Mouse (Mus musculus) limb, embryonic 11.5 days (tissue): Measurements from ENCODE around the gene Serpina16. TPM values are rescaled to one million over a fixed set of nuclear protein-coding genes. Genes with fewer than 3 reads are reported as not detected.
"Not testable (repeated sequence)": the region's sequence is repeated elsewhere in the genome, so short reads cannot be mapped to it uniquely, and the experiment has no call there.

Experiments used
- ATAC-seq: fragments of 200-750 bp; cut with Nextera tagmentation; 2 replicates; pipeline ENCODE4 v1.8.0; 2017; ENCODE audit warnings: low read depth; ENCODE audit not compliant: insufficient number of reproducible peaks, low FRiP score, low TSS enrichment
- DNase-seq: peaks from one replicate; pipeline ENCODE4 v3.0.0-alpha.2; 2015; ENCODE audit warnings: low spot score
- H3K27ac ChIP-seq: fragments of 300-500 bp; sonication (generic); replicated peaks from 2 replicates; pipeline ENCODE4 v1.5.1; 2014; ENCODE audit warnings: low read depth, mild to moderate bottlenecking, low read length
- H3K27me3 ChIP-seq: fragments of 300-500 bp; sonication (generic); 2 replicates; pipeline ENCODE4 v1.6.1; 2014; ENCODE audit warnings: mild to moderate bottlenecking, low read length, mixed read lengths; ENCODE audit not compliant: control insufficient read depth, insufficient read depth
- H3K36me3 ChIP-seq: fragments of 300-500 bp; sonication (generic); 2 replicates; pipeline ENCODE4 v1.6.1; 2014; ENCODE audit warnings: mild to moderate bottlenecking, low read length, moderate library complexity, mixed read lengths; ENCODE audit not compliant: control insufficient read depth, insufficient read depth
- H3K4me1 ChIP-seq: fragments of 300-500 bp; sonication (generic); 2 replicates; pipeline ENCODE4 v1.6.1; 2014; ENCODE audit warnings: low read length, mixed read lengths; ENCODE audit not compliant: control insufficient read depth, insufficient read depth
- H3K4me2 ChIP-seq: fragments of 300-500 bp; sonication (generic); 2 replicates; pipeline ENCODE4 v1.6.1; 2014; ENCODE audit warnings: low read depth, mild to moderate bottlenecking, moderate library complexity; ENCODE audit not compliant: severe bottlenecking
- H3K4me3 ChIP-seq: fragments of 300-500 bp; sonication (generic); 2 replicates; pipeline ENCODE4 v1.5.1; 2014; ENCODE audit warnings: low read depth, low read length
- H3K9ac ChIP-seq: fragments of 300-500 bp; sonication (generic); 2 replicates; pipeline ENCODE4 v1.6.1; 2014; ENCODE audit warnings: mild to moderate bottlenecking, low read length
- H3K9me3 ChIP-seq: fragments of 300-500 bp; sonication (generic); 2 replicates; pipeline ENCODE4 v1.6.1; 2016; ENCODE audit warnings: low read length; ENCODE audit not compliant: control insufficient read depth
- WGBS: fragments of 180-500 bp; shearing (Covaris S2); extraction: QIAGEN DNeasy Blood & Tissue Kit; methylation state at CpG from one replicate; pipeline ENCODE4 v1.1.7; 2014; 5-methylcytosine and 5-hydroxymethylcytosine counted together
- polyA plus RNA-seq: library from polyadenylated mRNA; unstranded; fragments of >200 nt; fragmentation: Nextera tagmentation; extraction: Ambion mirVana; gene quantifications from 2 replicates; pipeline ENCODE4 v1.2.1, GENCODE M21; 2014

Gene Serpina16
- polyA plus RNA-seq, 1 experiment from 2014 or later, result not detected

- ATAC-seq (no peak), DNase-seq (no peak)
- Histone ChIP-seq H3K36me3 (no peaks in the 10 kb centered on the region), H3K27me3 (no peaks in the 10 kb centered on the region), H3K4me1 (no peaks in the 10 kb centered on the region), H3K9ac (no peak overlapping the region), H3K4me3 (no peak overlapping the region), H3K9me3 (0 out of 2 replicates have a peak, but pooled peaks cover 4% of the 10 kb centered on the region), H3K27ac (no peak overlapping the region), H3K4me2 (no peak overlapping the region)
- 83% methylated on average over 5 of the region's 5 CpGs for WGBS
Measured at GRCm38 (mm10) chr12:103670344-103670743, 5.6 kb downstream of the Serpina16 start.

GRCm38 (mm10) chr12:103665286-103665685 is 10.7 kb downstream of the Serpina16 start:
- no peak overlapping the region for H3K4me3 ChIP-seq
- H3K27ac ChIP-seq, result no peak overlapping the region
- WGBS, result 85% methylated on average over 3 of the region's 3 CpGs
- H3K4me2 ChIP-seq, result no peak overlapping the region
- no peak overlapping the region for H3K9ac ChIP-seq
- H3K27me3 ChIP-seq, result no peaks in the 10 kb centered on the region
- DNase-seq (no peak), ATAC-seq (no peak)
- H3K4me1 ChIP-seq, result no peaks in the 10 kb centered on the region
- H3K36me3 ChIP-seq, result no peaks in the 10 kb centered on the region
- H3K9me3 ChIP-seq, result 0 out of 2 replicates have a peak, but pooled peaks cover 4% of the 10 kb centered on the region

- H3K4me3 ChIP-seq, H3K4me2 ChIP-seq, H3K9ac ChIP-seq, H3K36me3 ChIP-seq, H3K27me3 ChIP-seq, H3K9me3 ChIP-seq, H3K4me1 ChIP-seq, ATAC-seq, DNase-seq, H3K27ac ChIP-seq: not testable (repeated sequence)
Measured at GRCm38 (mm10) chr12:103662053-103662452, 13.9 kb downstream of the Serpina16 start.

- Histone ChIP-seq H3K9ac (no peak overlapping the region), H3K27ac (no peak overlapping the region), H3K4me1 (no peaks in the 10 kb centered on the region), H3K4me3 (no peak overlapping the region), H3K36me3 (no peaks in the 10 kb centered on the region), H3K9me3 (no peaks in the 10 kb centered on the region), H3K27me3 (no peaks in the 10 kb centered on the region), H3K4me2 (no peak overlapping the region)
- DNase-seq, result no peak
- WGBS, result 83% methylated on average over 5 of the region's 5 CpGs
- no peak for ATAC-seq
Measured at GRCm38 (mm10) chr12:103660076-103660475, 15.9 kb downstream of the Serpina16 start.

- Histone ChIP-seq H3K4me2 (no peak overlapping the region), H3K4me1 (no peaks in the 10 kb centered on the region), H3K9ac (no peak overlapping the region), H3K27ac (no peak overlapping the region), H3K4me3 (no peak overlapping the region), H3K27me3 (no peaks in the 10 kb centered on the region), H3K9me3 (no peaks in the 10 kb centered on the region), H3K36me3 (no peaks in the 10 kb centered on the region)
- DNase-seq (no peak), ATAC-seq (no peak)
- 87% methylated on average over 2 of the region's 2 CpGs for WGBS
Measured at GRCm38 (mm10) chr12:103659171-103659570, 16.8 kb downstream of the Serpina16 start.

- Histone ChIP-seq H3K4me2 (no peak overlapping the region), H3K27me3 (no peaks in the 10 kb centered on the region), H3K9ac (no peak overlapping the region), H3K4me3 (no peak overlapping the region), H3K4me1 (no peaks in the 10 kb centered on the region), H3K27ac (no peak overlapping the region), H3K9me3 (no peaks in the 10 kb centered on the region), H3K36me3 (no peaks in the 10 kb centered on the region)
- no peak for ATAC-seq
- WGBS, result 85% methylated on average over 10 of the region's 10 CpGs
- no peak for DNase-seq
Measured at GRCm38 (mm10) chr12:103657991-103658390, 17.9 kb downstream of the Serpina16 start.

GRCm38 (mm10) chr12:103656848-103657626 is 18.9 kb downstream of the Serpina16 start, which contains the start of gene Serpina6:
Serpina6 (minus strand) TSS chr12:103657212.
- DNase-seq (no peak), ATAC-seq (no peak)
- Histone ChIP-seq H3K4me2 (no peak within 1 kb of the TSS), H3K36me3 (no peaks in the 10 kb centered on the region), H3K9ac (no peak within 1 kb of the TSS), H3K27ac (no peak within 1 kb of the TSS), H3K4me1 (no peaks in the 10 kb centered on the region), H3K4me3 (no peak within 1 kb of the TSS), H3K27me3 (no peaks in the 10 kb centered on the region), H3K9me3 (no peaks in the 10 kb centered on the region)
- WGBS, result 83% methylated on average over 9 of the region's 9 CpGs

- Histone ChIP-seq H3K4me2 (no peak overlapping the region), H3K4me1 (no peaks in the 10 kb centered on the region), H3K9ac (no peak overlapping the region), H3K9me3 (no peaks in the 10 kb centered on the region), H3K4me3 (no peak overlapping the region), H3K27ac (no peak overlapping the region), H3K27me3 (no peaks in the 10 kb centered on the region), H3K36me3 (no peaks in the 10 kb centered on the region)
- DNase-seq (no peak), ATAC-seq (no peak)
- 91% methylated on average over 7 of the region's 7 CpGs for WGBS
Measured at GRCm38 (mm10) chr12:103655123-103656044, 20.6 kb downstream of the Serpina16 start.
